Mouse (Mus musculus): ENCODE measurements around the gene Prkce.

Prkce gene

GRCm38 (mm10) chr17:86531231-86531630 lies 363.6 kb downstream of the Prkce start:
- no peak for DNase-seq

- DNase-seq: peak; percentile 41 to 56
Observed at GRCm38 (mm10) chr17:86532783-86533548, 365.4 kb downstream of the Prkce start.

- no peak for DNase-seq
Observed at GRCm38 (mm10) chr17:86533549-86533851, 365.9 kb downstream of the Prkce start.

- DNase-seq: peak; percentile 39 to 56
Observed at GRCm38 (mm10) chr17:86535096-86535495, 367.5 kb downstream of the Prkce start.

GRCm38 (mm10) chr17:86535827-86536656 lies 368.5 kb downstream of the Prkce start:
- peak; percentile 72 to 83 for DNase-seq

GRCm38 (mm10) chr17:86539881-86540430 lies 372.4 kb downstream of the Prkce start:
- peak; percentile 33 to 50 for DNase-seq

GRCm38 (mm10) chr17:86546529-86546928 lies 378.9 kb downstream of the Prkce start:
- no peak for DNase-seq

GRCm38 (mm10) chr17:86549128-86549527 lies 381.5 kb downstream of the Prkce start:
- DNase-seq: peak; percentile 29 to 45

GRCm38 (mm10) chr17:86551561-86551960 lies 384.0 kb downstream of the Prkce start:
- no peak for DNase-seq

- DNase-seq: no peak
Observed at GRCm38 (mm10) chr17:86551995-86552394, 384.4 kb downstream of the Prkce start.

- DNase-seq: peak; percentile 61 to 74
Observed at GRCm38 (mm10) chr17:86559206-86559891, 391.8 kb downstream of the Prkce start.

- DNase-seq: peak in 1 of 2 experiments; percentile 35
Observed at GRCm38 (mm10) chr17:86560499-86560898, 392.9 kb downstream of the Prkce start.

- DNase-seq: no peak
Observed at GRCm38 (mm10) chr17:86570491-86570890, 402.9 kb downstream of the Prkce start.

GRCm38 (mm10) chr17:86571266-86571665 lies 403.7 kb downstream of the Prkce start:
- no peak for DNase-seq

- DNase-seq: no peak
Observed at GRCm38 (mm10) chr17:86572136-86572535, 404.6 kb downstream of the Prkce start.

- peak; percentile 39 to 51 for DNase-seq
Observed at GRCm38 (mm10) chr17:86572576-86572975, 405.0 kb downstream of the Prkce start.

- no peak for DNase-seq
Observed at GRCm38 (mm10) chr17:86573596-86574248, 406.1 kb downstream of the Prkce start.

- DNase-seq: no peak
Observed at GRCm38 (mm10) chr17:86580724-86581123, 413.1 kb downstream of the Prkce start.

- peak; percentile 67 for DNase-seq
Observed at GRCm38 (mm10) chr17:86582341-86582740, 414.8 kb downstream of the Prkce start.

GRCm38 (mm10) chr17:86586441-86586840 lies 418.9 kb downstream of the Prkce start:
- DNase-seq: no peak

GRCm38 (mm10) chr17:86588704-86589449 lies 421.3 kb downstream of the Prkce start:
- DNase-seq: no peak

- DNase-seq: no peak
Observed at GRCm38 (mm10) chr17:86589681-86590080, 422.1 kb downstream of the Prkce start.
